Mouse (Mus musculus): ENCODE results near the gene C030005K15Rik.
A peak's percentile ranks its signal among the peaks of the same experiment; 100 is the strongest.
"Not testable (repeated sequence)": the region's sequence is repeated elsewhere in the genome, so short reads cannot be mapped to it uniquely, and the experiment has no call there.

Gene C030005K15Rik

GRCm38 (mm10) chr10:97726655-97727054 lies at the start of gene C030005K15Rik:
Gene C030005K15Rik, minus strand, starts transcription at chr10:97726755.
- DNase-seq (ENCODE audit: low spot score): not testable (repeated sequence)

- DNase-seq (ENCODE audit: low spot score): no peak
Measured at GRCm38 (mm10) chr10:97768171-97768749, 41.7 kb upstream of the C030005K15Rik start.

DNA sequence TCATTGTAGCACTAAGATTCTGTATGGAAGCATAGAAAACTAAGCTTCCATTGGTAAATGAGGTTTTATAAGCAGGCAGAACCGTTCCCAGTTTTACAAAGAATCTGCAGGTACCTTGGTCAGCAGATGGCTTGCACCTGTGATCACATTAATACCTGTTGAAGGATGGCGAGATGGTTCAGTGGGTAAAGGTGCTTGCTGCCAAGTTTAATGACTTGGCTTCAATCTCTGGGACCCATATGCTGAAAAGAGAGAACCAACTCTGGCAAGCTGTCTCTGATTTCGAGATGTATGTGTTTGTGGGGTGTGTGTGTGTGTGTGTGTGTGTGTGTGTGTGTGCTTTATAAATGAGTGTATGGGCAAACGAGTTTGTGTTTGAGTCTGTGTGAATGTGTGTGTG lies 27.3 kb upstream of the C030005K15Rik start:
- no peak for DNase-seq (ENCODE audit: low spot score)

GRCm38 (mm10) chr10:97747231-97747630 lies 20.7 kb upstream of the C030005K15Rik start:
- no peak for DNase-seq (ENCODE audit: low spot score)

- DNase-seq (ENCODE audit: low spot score): no peak
Measured at GRCm38 (mm10) chr10:97725929-97726328, 626 bp downstream of the C030005K15Rik start.

- DNase-seq (ENCODE audit: low spot score): no peak
Measured at GRCm38 (mm10) chr10:97722709-97723108, 3.8 kb downstream of the C030005K15Rik start.

DNA sequence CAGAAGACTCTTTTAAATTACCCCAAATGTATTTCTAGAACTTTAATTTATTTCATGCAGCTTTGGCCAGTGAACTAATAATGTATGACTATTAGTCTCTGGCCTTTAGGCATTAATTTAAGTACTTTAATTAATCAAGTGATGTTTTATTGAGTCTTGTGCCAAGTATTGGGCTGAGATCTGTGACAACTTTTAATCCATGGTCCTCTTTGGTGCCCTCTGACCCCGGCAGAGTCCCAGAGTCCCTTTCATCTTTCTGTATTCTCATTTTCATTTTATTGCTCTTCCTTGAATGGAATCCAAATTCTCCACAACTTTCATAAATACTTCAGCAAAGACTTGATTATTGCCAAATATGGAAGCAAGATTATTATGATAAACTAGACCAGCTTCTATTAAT lies 5.9 kb downstream of the C030005K15Rik start:
- no peak for DNase-seq (ENCODE audit: low spot score)

DNA sequence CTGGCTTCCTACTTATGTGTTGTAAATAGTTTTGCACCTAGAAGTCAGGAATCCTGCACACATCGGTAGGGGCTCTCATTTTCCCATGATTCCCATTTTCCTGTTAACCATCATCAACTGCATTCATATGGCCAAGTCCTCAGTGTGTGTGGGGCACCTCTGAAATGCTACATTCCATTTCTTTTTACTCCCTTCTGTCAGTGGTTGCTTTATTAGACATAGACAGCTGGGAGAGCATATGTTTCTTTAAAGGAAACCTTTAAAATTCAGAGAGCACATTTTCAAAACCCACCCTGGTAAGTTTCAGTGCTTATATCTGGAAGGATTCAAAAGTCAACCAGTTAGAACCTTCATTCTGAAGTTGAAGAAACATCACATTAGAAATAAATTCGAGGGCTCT lies 8.5 kb downstream of the C030005K15Rik start:
- DNase-seq (ENCODE audit: low spot score): no peak

DNA sequence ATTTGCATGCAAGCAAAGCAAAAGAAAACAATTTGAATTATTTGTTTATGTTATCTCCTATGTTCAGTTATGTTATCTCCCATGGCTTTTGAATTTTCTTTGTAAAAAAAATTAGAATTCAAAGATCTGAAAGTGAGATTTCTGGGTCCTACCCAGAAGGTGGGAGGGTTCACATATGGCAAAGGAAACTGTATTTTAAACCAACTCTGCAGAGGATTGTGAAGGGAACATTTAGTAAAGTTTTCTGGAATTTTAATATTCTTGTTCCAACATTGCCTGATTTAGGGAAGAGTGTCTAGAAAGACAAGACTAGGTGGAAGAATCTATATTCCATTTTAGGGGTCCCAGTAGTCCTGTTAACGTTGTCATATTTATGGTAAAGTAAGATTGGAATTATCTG lies 9.3 kb downstream of the C030005K15Rik start:
- no peak for DNase-seq (ENCODE audit: low spot score)

DNA sequence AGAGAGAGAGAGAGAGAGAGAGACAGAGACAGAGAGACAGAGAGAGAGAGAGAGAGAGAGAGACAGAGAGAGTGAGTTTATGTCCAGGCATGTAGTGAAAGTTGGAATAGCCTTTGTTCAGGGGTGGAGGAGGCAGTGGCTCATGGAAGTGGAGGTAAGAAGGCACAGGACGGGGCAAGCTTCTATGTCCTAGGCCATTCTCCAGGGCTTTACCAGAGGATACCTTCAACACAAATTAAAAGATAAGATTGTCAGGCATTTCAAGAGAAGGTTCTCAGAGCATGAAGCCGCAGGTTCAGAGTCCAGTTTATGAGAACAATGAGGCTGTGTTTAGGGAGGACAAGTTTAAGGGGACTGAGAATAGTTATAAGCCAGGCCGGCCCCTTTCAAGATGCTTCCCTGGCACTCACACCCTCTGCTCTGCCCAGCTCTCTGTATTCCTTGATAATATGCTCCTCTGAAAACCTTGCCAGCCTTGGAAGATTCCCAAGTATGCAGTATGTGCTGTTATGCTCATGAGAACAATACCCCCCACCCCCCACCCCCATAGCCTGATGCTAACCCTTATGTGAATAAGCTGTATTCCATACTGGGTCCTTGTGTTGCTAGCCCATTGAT lies 11.2 kb downstream of the C030005K15Rik start:
- DNase-seq (ENCODE audit: low spot score): no peak

DNA sequence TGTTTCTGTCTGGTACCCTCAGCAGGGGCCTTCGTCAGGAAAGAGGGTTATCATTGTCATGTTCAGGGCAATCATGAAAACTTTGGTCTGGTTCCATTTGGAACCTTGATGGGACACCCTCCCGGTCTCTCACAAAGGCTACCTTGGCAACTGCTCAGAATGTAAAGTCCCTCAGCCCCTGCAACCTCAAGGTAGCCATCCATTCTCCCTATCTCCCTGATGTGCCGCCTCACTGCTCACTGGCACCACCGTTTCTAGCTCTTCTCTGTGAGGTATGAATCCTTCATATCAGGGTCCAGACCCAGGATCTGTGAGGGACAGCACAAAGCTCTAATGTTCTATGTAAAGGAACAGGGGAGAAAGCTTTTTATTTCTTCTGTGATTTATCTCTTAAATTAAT lies 12.0 kb downstream of the C030005K15Rik start:
- DNase-seq (ENCODE audit: low spot score): no peak

- peak; percentile 19 for DNase-seq (ENCODE audit: low spot score)
Measured at GRCm38 (mm10) chr10:97712687-97713086, 13.9 kb downstream of the C030005K15Rik start.

DNA sequence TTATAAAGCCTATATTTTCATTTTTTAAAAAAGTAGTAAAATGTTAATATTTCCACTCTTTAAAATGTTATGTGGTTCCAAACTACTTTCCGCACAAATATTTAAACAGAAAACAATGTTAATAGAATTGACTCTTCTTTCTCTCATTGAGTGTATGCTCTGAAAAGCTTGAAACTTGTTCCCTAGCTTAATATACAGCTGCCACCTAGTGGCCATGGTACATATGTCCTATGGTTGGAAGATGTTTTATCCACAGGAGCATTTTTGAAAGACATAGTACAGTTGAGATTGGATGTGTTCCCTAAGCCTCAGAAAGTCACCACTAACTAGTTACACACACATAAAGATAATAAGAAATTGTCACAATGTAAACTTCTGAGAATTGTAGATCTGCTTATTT lies 22.0 kb downstream of the C030005K15Rik start:
- DNase-seq (ENCODE audit: low spot score): peak; percentile 1

DNA sequence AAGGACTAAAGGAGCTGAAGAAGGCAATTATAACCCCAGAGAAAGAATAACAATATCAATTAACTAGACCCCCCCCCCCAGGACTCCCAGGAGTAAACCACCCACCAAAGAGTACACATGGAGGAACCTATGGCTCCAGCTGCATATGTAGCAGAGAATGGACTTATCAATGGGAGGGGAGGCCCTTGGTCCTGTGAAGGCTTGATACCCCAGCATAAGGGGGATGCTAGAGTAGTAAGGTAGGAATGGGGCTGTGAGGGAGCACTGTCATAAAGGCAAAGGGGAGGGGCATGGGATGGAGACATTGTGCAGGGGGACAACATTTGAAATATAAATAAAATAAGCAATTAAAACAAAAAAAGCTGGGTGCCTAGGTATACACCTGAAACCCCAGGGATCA lies 24.2 kb downstream of the C030005K15Rik start:
- DNase-seq (ENCODE audit: low spot score): no peak

GRCm38 (mm10) chr10:97693398-97694135 lies 33.0 kb downstream of the C030005K15Rik start:
- no peak for DNase-seq (ENCODE audit: low spot score)

- DNase-seq (ENCODE audit: low spot score): no peak
Measured at GRCm38 (mm10) chr10:97692913-97693312, 33.6 kb downstream of the C030005K15Rik start, which contains the start of gene Ccer1. Gene Ccer1, plus strand, starts transcription at chr10:97693059.

DNA sequence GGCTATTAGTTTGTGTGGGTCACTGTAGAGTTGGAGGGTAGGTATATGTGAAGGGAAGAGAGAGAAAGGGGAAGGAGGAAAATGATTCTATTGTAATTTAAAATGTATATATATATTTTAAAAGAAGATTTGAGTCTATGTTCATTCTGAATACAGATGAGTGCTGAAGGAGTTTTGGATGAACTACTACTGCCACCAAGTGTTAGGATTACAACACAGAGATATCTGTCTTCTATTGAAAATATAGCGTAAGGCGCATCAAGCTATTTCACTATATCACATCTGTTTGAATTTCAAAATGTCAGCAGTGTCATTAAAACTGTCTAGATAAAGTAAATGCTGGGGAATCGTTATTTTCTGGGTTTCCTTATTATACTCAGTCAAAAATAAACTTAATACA lies 37.1 kb downstream of the C030005K15Rik start:
- DNase-seq (ENCODE audit: low spot score): no peak

- no peak for DNase-seq (ENCODE audit: low spot score)
Measured at GRCm38 (mm10) chr10:97687198-97687597, 39.4 kb downstream of the C030005K15Rik start.

GRCm38 (mm10) chr10:97682981-97683380 lies 43.6 kb downstream of the C030005K15Rik start:
- DNase-seq (ENCODE audit: low spot score): no peak
